Mouse (Mus musculus): ENCODE measurements at regions not wholly inside any gene's neighbourhood (a gene's known extent, or its start where the extent isn't known, plus 50 kb on each side); places are given as distances from the start of the nearest gene placed in this dataset.

- no peak for DNase-seq
Measured at GRCm38 (mm10) chr5:119362452-119362851, 308.0 kb upstream of the Tbx3 start.

- DNase-seq = no peak
Measured at GRCm38 (mm10) chr5:119364250-119364649, 306.2 kb upstream of the Tbx3 start.

- no peak for DNase-seq
Measured at GRCm38 (mm10) chr5:119365157-119365556, 305.3 kb upstream of the Tbx3 start.

DNA sequence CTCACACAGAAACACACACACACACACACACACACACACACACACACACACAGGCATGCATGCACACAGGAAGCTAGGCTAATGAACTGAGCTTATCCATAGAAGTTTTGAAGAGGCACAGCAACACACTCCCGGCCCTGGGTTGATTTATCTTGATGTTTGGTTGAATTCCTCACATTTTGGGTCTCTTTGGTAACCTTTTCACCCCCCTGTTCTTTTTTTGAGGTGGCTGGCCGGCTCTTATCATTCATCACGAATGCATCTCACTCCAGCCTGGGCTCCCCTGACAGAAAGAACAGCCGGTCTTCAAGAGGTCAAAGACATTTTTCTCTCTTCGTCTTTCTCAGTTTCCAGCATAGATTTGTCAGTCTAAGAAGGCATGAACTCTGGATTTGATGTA lies 304.2 kb upstream of the Tbx3 start:
- DNase-seq = peak; percentile 7 to 47

DNA sequence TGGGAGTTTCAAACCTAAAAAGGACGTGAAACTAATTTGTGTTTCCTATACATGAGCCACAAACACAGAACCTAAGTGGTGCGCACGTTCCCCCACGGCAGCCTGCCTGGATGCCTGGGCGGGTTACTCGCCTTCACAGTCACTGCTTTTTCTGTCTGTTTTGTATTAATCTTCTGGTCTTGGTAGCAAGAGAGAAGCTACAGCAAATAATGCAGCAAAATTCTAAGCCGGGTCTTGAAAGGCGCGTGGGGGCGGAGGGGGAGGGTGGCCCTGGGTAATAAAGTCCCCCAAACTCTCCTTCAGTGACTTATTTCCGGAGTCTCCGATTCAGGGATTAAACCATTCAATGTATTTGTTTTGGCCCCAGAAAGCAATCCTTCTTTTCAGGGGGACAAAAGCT lies 300.0 kb upstream of the Tbx3 start:
- DNase-seq = no peak

- DNase-seq = no peak
Measured at GRCm38 (mm10) chr5:119370931-119371330, 299.5 kb upstream of the Tbx3 start.

GRCm38 (mm10) chr5:119373774-119374700 lies 296.4 kb upstream of the Tbx3 start:
- no peak for DNase-seq

DNA sequence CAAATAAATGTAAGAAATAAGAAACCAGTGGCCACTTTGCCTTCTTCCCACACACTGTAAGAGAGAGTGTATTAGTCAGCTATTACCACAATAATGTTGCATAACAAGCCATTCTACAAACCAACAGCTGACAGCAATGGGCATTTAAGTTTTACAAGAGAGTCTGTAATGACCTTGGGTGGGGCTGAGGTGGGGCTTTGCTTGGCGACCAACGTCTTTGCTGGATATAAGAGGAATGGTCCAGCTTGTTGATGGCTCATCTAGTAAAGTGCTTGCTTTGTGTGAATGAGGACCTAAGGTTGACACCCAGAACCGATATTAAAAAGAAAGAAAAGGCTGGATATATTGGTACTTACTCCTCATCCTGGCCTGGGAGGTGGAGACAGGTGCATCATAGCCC lies 295.6 kb upstream of the Tbx3 start:
- no peak for DNase-seq

- DNase-seq = peak in 1 of 2 experiments; percentile 18
Measured at GRCm38 (mm10) chr5:119378261-119378660, 292.2 kb upstream of the Tbx3 start.

GRCm38 (mm10) chr5:119379915-119380432 lies 290.5 kb upstream of the Tbx3 start:
- DNase-seq = no peak

DNA sequence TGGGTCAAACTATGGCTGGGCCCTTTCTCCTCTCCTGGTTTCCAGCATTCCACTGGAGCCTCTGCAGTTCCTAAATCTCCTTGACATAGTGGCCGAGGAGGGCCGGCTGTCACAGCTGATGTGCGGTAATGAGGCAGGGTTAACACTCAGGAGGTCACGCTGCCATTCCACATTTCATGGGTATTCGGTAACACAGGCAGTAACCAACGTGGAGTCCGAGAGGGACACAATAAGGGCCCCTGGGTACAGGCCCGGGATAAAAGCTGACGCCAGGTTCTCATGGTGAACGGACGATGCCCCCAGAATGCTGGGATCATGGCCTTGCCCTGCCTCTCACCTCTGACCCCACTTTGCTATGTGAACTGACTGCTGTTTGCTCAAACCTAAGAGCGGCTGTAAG lies 289.0 kb upstream of the Tbx3 start:
- no peak for DNase-seq

- DNase-seq = no peak
Measured at GRCm38 (mm10) chr5:119385506-119385905, 285.0 kb upstream of the Tbx3 start.

DNA sequence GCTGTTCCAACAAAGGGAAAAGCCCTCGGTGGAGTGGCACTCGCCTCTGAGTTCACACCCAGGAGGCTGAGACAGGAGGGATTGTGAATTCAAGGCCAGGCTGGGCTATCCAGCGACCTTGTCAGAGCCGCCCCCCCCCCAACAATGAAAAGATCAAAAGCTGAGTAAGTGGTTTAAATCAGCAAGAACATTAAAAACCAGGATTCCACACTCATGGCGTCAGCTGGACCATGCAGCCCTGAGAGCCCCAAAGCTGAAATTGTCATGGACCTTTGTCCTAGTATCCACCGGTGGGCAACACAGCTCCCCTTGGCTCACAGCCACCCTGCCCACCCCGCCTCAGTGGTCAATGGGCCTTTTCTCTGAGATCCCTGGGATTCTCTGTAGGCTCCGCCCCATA lies 283.6 kb upstream of the Tbx3 start:
- DNase-seq = no peak

- DNase-seq = no peak
Measured at GRCm38 (mm10) chr5:119387261-119387660, 283.2 kb upstream of the Tbx3 start.

GRCm38 (mm10) chr5:119388841-119389240 lies 281.6 kb upstream of the Tbx3 start:
- no peak for DNase-seq

GRCm38 (mm10) chr5:119389384-119389783 lies 281.1 kb upstream of the Tbx3 start:
- DNase-seq = no peak

- no peak for DNase-seq
Measured at GRCm38 (mm10) chr5:119389857-119390256, 280.6 kb upstream of the Tbx3 start.

- DNase-seq = no peak
Measured at GRCm38 (mm10) chr5:119398475-119398874, 272.0 kb upstream of the Tbx3 start.

DNA sequence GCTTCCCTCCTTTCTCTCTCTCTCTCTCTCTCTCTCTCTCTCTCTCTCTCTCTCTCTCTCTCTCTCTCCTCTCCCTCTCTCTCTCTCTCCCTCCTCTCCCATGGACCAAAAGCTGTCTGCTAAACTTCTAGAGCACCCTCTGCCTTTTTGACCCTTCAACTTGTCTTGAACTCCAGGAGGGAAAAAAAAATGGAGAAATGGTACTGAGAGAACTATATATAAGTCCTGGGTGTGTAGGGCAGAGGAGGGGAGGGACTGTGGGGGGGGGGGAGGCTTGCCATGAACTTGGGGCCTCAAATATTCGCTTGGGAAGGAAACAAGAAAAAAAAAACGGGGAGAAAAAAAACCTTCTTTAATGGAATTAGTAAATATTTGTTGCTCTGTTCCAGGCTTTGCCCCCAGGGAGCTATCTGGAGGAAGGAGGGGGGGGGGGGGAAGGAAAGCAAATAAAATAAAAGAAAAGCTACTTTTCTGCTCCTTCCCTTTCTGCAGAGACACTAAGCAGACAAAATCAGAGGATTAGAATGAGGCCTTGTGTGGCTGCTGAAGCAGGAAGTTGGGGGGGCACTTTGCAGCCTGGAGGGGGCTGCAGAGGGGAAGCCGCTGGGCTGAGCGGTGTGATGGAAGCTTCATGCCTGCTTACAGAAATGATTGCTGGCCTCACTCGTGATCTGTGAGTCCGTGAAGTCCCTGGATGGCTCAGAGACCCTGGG lies 270.1 kb upstream of the Tbx3 start:
- DNase-seq = peak in 1 of 2 experiments; percentile 13

DNA sequence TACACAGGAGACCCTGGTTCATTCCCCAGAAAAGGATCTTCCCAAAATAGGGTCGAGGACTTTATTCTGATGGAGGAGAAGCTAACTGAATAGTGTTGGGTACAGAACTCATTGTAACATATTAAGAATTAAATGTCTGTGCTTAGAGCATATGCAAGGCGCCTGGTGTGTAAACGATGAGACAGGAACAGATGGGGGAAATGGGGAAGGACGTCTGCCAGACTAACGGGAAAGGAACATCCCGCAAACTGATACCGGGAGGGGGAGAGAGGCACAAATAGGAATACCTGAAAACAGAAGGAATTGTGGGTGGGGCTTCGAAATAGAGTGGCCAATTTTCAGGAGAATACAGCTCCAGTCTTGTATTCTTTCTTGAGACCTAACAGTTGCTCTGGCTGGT lies 268.6 kb upstream of the Tbx3 start:
- DNase-seq = no peak

GRCm38 (mm10) chr5:119402651-119403050 lies 267.8 kb upstream of the Tbx3 start:
- DNase-seq = no peak

GRCm38 (mm10) chr5:119410966-119411365 lies 259.5 kb upstream of the Tbx3 start:
- DNase-seq = no peak

GRCm38 (mm10) chr5:119415835-119416234 lies 254.6 kb upstream of the Tbx3 start:
- DNase-seq = no peak

GRCm38 (mm10) chr5:119418486-119418885 lies 252.0 kb upstream of the Tbx3 start:
- no peak for DNase-seq
